Mouse (Mus musculus) thymus, postnatal 36 days (tissue): ENCODE measurements around the gene Dlg1.

ENCODE experiments used
- DNase-seq, 2 experiments: peaks; one replicate each; pipeline ENCODE4 v3.0.0; 2022; ENCODE audit warnings: mixed read lengths in 2 of 2

The Dlg1 gene

GRCm38 (mm10) chr16:31865242-31865641, 202.0 kb downstream of the Dlg1 start:
- no peak for DNase-seq

GRCm38 (mm10) chr16:31866911-31867310, 203.7 kb downstream of the Dlg1 start:
- no peak for DNase-seq

GRCm38 (mm10) chr16:31867736-31868135, 204.5 kb downstream of the Dlg1 start:
- no peak for DNase-seq

GRCm38 (mm10) chr16:31873721-31874120, 210.5 kb downstream of the Dlg1 start:
- DNase-seq = no peak

GRCm38 (mm10) chr16:31875391-31875790, 212.1 kb downstream of the Dlg1 start:
- no peak for DNase-seq

GRCm38 (mm10) chr16:31876386-31876785, 213.1 kb downstream of the Dlg1 start:
- no peak for DNase-seq

GRCm38 (mm10) chr16:31878052-31878451, 214.8 kb downstream of the Dlg1 start:
- no peak for DNase-seq

- peak; percentile 47 to 58 for DNase-seq
These were observed 215.5 kb downstream of the Dlg1 start, which contains the start of gene Meltf for GRCm38 (mm10) chr16:31878573-31879257. Meltf (plus strand) TSS chr16:31878810.

GRCm38 (mm10) chr16:31880146-31880840, 217.1 kb downstream of the Dlg1 start:
- no peak for DNase-seq

GRCm38 (mm10) chr16:31882381-31882908, 219.2 kb downstream of the Dlg1 start:
- no peak for DNase-seq

GRCm38 (mm10) chr16:31883302-31883701, 220.1 kb downstream of the Dlg1 start:
- DNase-seq = no peak

- DNase-seq = no peak
These were observed 220.7 kb downstream of the Dlg1 start for GRCm38 (mm10) chr16:31883902-31884301.

GRCm38 (mm10) chr16:31890907-31891306, 227.7 kb downstream of the Dlg1 start:
- DNase-seq = no peak

GRCm38 (mm10) chr16:31893396-31894141, 230.3 kb downstream of the Dlg1 start:
- no peak for DNase-seq

GRCm38 (mm10) chr16:31896971-31897774, 233.9 kb downstream of the Dlg1 start:
- no peak for DNase-seq

- DNase-seq = no peak
These were observed 235.5 kb downstream of the Dlg1 start for GRCm38 (mm10) chr16:31898546-31899326.

- no peak for DNase-seq
These were observed 238.6 kb downstream of the Dlg1 start for GRCm38 (mm10) chr16:31901886-31902285.

GRCm38 (mm10) chr16:31903239-31903638, 240.0 kb downstream of the Dlg1 start:
- no peak for DNase-seq

- DNase-seq = no peak
These were observed 242.1 kb downstream of the Dlg1 start for GRCm38 (mm10) chr16:31905331-31905730.

GRCm38 (mm10) chr16:31905891-31906825, 242.9 kb downstream of the Dlg1 start:
- DNase-seq = no peak
